Mouse (Mus musculus) thymus, adult 18-20 months (tissue): ENCODE measurements around the gene Elmod2.

ENCODE experiments used
- DNase-seq, 2 experiments: peaks; one replicate each; pipeline ENCODE4 v3.0.0; 2022; ENCODE audit warnings: mixed read lengths in 2 of 2

The Elmod2 gene

DNA sequence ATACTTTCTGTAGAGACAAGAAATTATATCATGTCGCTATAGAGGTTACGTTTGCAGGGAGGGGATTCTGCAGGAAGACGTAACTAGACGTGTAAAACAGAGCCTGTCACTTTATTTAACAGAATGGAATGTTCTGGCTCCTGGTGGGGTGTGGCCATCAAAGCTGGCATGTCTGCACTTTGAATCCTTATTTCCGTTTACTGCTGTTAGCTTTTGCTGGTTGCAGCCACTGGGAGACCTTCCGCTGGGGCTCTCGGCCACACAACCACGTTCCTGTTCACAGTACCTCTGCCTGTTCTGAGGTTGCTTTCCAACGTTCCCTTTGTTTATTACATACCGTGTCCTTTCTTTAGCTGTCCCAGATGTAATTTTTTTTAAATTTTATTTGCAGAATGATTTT lies 59.8 kb downstream of the Elmod2 start:
- no peak for DNase-seq

- DNase-seq = no peak
Measured at GRCm38 (mm10) chr8:83271172-83271571, 61.1 kb downstream of the Elmod2 start.
